Mouse (Mus musculus) layer of hippocampus, postnatal 10 days (tissue): ENCODE results near the gene Creg1. TPM values are rescaled to one million over a fixed set of nuclear protein-coding genes. Genes with fewer than 3 reads are reported as not detected.

Experiments
- DNase-seq, 2 experiments: peaks; one replicate each; pipeline ENCODE4 v3.0.0; 2021; ENCODE audit warnings: low spot score in 2 of 2
- long read RNA-seq: library from polyadenylated mRNA; stranded (forward); transcript quantifications from one replicate; pipeline ENCODE4 v2.0.0, GENCODE M21; 2023
- total RNA-seq, 2 experiments: library from RNA; stranded (reverse); gene quantifications; 2 replicates each; pipeline ENCODE4 v1.2.3; 2021

The Creg1 gene
- total RNA-seq = 10 to 100 TPM; 18.7 to 23.7 TPM
- long read RNA-seq, transcript Creg1-202 (4 exons, 2,163 nt) = major isoform, 34 of 39 reads
- long read RNA-seq, partial matches to known transcripts = 0 of 39 reads
- long read RNA-seq, other reads (novel, unspliced or antisense) = 5 of 39 reads

DNA sequence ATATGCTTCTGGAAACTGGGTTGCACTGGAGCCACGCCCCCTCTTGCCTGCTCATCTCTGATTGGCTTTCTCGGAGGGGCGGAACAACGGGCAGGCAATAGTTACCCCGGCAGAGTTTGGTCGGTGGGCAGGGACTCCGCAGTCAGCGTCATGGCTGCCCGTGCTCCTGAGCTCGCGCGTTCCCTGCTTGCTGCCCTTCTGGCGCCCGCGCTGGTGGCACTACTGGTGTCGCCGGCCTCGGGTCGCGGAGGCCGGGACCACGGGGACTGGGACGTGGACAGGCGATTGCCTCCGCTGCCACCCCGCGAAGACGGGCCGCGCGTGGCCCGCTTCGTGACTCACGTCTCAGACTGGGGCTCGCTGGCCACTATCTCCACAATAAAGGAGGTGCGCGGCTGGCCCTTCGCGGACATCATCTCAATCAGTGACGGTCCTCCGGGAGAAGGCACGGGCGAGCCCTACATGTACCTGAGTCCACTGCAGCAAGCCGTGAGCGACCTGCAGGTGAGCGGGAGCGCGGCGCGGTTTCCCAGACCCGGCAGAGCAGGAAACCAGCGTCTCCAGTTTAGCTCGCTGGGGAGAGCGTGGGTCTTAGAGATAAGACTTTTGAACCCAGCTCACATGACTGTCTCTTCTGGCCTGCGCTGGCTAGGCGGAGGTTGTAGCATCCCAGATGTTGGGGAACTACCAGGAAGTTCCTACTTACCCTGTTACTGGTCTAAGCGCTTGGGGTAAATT, at the start of gene Creg1:
Gene Creg1 (plus strand): TSS at position 112 of the 738 bp plus-strand sequence.
- DNase-seq = peak; percentile 87 to 92

DNA sequence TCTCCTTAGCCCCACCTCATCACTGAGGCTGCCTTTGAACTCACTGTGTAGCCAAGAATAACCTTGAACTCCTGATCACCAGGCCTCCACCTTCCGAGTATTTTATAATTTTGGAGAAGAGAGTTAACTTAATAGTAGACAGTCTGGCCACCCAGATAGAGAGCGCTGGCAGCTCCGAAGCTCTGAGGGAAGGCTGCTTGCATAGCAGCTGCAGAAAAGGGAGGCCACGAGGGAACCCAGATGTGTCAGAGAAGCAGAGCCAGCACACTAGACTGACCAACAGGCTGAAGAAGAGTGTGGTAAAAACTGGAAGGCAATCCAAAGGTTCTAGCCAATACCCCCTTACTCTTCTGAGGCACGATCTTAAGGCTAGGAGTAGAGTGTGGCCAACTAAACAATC, 49.7 kb upstream of the Creg1 start:
- DNase-seq = no peak

DNA sequence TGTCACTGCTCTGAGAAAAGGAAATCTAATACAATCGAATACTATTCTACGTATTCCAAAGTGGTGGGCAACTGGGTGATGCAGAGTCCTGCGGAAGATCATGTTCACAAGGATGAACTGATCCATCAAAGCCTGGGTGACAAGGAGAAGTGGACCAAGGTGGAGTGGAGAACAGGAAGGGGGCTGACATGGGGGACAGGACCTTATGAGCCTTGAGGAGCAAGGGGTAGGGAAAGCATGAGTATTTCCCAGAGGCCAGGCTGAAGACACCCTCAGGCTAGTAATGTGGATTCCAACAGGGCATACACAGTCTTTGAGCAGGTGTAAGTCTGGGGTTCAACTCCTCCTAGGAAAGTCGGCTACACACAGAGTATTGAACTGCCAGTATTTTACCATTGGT, 47.1 kb upstream of the Creg1 start:
- DNase-seq = no peak

DNA sequence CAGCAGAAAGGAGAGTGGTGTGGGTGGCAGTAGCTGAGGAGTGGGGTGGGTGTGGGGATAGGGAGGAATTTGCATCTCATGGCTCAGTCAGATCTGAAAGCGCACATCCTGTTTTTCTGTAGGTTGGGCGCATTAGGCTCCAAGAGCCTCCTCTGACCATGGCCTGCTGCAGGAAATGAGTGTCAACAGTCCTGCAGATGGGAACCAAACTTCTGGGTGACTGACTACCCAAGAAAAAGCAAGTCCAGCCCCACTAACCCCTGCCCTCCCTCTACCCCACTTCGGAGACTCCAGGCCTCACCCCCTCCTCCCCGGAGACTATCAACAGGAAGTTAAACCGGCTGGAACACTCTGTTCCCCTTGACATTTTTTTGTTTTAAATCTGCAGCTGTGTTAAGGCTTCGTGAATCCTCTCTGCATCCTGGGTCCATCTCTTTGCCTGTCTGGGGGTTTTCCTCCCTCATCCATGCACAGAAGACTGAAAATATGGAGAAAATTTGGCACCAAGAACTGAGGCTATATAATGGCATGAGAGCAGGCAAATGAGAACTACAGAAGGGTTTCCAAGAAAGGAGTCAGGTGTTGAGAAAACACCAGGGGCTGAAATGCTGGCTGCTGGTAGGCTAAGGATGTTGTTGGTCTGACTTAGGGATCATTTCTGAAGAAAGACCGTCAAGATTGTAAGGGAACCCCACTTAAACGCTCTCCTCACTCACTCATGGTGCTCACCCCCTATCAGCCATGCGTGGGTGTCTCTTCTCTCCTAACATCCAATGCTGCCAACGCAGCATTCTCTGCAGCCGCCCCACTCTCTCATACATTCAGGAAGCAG, 45.6 kb upstream of the Creg1 start:
- DNase-seq = no peak

DNA sequence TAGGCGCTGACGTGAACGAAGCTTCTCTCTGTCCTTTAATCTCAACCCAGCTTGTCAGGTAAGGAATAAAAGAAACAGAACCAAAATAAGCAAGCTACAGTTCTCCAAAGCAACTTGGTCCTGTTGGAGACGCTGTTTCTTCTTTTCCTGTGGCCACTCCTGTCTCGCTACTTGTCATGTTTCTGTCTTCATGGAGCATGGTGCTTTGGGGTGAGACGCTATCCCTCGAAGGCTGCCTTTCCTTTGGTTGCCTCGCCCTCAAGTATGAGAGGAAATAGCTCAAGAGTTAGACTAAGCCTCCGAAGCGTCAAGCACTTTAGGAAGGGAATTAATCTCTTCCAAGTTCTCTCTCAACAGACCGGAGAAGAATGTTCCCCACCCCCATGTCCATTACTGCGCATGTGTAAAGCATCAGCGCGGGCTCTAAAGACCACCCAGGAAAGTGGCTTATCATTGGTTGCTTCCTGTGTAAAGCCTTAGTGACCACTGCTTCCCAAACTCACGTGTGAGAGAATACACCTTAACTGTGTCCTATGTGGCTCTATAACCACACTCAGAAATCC, 44.9 kb upstream of the Creg1 start:
- no peak for DNase-seq

DNA sequence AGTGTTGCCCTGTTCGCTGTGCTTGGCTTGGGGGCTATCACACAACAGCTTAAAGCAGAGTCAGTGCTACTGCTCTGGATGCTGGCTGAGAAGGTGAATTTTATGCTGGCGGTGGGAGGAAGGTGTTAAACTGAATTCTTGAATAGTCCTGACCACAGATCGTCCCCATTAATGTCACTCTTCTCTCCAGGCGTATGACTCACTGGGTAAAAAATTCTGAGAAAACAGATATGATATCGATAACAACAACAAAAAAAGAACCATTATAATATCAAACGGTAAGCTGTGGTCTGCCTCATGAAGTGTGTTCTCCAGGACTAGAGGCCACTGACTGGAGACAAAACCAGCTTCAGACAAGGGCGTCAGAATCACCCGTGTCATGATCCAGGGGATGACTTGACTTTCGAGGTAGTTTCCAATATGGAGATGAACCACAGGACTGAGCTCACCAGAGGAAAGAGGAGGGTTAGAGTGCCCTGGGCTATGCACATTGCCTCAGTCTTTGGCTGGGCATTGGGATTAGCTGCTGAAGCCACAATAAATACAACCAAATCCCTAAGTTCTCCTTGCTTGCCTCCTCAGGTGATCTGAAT, 40.9 kb upstream of the Creg1 start:
- no peak for DNase-seq

DNA sequence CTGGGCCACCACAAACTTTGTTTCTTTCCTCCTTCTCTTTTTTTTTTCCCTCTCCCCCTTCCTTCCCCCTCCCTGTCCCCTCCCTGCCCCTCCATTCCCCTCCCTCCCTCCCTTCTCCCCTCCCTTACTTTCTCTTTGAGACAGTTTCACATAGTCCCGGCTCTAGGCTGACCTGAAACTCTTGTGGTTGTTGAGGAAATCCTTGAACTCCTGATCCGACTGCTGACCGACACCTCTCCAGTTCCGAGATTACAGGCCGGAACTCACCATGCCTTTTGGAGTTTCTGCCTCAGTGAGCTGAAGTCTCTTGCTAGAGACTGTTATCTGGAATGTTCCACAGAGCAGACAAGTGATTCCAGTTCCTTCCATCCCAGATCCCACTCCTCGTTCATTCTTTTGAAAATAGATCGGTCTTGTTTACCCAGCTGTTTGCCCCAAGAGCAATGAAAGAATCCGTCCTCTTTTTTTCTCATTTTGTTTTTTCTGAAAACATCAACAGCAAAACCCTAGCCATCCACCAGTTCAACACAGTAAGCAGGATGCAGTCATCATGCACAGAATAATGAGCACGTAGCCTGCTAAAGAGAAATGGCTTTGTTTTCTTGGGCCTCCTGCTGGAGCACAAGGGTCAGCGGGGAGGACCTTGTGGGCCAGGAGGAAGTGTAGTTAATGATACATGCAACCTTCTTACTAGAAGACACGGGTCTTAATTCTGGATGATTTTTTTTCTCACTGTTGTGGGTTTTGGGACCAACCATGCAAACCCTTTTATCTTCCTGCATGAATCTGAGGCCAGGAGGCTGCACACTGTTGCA, 39.1 kb upstream of the Creg1 start:
- DNase-seq = no peak

DNA sequence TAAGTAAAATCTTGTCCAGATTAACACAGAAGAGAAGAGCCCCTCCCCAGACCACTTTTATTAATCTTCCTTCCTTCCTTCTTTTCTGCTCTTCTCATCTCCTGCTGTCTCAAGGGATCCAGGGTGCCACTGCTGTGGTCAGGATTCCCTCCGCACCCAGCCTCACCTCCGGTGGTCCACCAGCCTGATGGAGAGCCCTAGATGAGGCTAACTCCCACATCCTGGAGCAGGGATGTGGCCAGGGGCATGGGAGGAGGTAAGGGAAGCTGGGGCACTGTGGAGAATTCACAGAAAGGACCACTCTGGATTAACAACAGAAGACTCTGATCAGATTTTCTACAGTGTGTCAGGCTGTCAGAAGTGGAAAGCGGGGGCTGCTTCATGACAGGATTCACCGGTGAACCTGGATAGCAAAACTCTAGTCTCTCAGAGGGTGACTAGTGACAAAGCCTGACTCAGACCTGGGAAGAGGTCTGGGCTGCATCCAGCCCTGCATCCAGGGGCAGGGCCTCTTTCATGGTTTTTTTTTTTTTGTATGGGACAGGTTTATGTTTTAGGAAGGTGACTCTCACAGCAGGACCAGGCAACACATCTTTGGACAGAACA, 38.4 kb upstream of the Creg1 start:
- DNase-seq = no peak

DNA sequence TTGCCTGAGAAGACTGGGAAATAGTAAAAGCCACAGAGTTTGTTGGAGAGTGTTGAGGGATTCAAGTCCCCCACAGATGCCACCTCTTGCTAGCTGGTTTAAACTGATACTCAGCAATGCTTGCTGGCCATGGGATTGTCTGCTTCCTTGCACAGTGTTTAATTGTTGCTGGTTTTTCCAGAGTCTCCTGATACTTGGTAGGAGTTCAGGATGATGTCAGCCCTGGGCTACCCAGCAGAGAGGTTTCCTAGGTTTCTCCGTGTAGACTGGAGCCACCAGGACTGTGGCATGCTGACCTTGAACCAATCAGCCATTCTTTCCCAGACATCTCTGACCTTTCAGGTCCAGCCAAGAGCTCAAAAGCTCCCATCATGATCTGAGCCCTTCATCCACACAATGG, 36.6 kb upstream of the Creg1 start:
- DNase-seq = no peak

DNA sequence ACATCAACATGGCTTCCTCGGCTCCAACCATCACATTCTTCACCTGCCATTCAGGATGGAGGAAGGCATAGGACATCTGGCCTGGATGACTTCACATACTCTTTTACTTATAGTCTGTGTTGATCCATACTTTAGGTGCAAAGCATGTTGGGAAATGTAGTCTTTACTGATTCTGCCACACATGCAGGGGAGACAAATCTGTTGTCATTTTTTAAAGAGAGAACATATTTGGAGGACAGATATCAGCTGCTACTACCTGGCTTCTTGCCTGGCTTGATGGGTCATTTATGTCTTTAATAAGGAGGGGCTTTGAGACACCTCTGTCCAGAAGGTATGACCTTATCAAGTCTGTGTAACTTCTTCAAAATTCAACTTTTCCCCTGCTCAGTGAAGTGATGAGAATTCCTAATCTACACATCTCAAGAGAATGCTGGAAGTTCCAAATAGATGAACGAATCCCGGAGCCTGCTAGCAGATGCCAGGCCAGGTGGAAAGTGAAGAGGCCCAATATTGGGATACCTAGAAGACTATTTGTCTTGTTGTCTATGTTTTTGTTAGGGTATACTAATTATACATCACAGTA, 35.4 kb upstream of the Creg1 start:
- no peak for DNase-seq

DNA sequence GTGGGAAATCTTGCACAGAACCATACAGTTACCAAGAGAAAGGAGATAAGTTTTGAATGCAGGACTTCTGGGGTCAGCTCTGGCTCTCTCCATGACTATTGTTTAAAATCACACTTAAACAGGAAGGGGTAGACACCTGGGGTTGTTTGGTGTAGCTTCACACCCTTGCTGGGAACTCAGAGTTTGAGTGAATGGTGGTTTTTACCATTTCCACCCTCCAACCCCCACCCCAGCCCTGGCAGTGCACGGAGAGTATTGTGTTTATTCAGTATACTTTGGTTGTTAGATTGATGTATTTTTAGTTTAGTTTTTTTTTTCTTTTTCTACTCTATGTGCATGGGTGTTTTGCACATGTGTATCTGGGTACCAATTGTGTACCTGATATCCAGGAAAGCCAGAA, 33.4 kb upstream of the Creg1 start:
- DNase-seq = no peak

DNA sequence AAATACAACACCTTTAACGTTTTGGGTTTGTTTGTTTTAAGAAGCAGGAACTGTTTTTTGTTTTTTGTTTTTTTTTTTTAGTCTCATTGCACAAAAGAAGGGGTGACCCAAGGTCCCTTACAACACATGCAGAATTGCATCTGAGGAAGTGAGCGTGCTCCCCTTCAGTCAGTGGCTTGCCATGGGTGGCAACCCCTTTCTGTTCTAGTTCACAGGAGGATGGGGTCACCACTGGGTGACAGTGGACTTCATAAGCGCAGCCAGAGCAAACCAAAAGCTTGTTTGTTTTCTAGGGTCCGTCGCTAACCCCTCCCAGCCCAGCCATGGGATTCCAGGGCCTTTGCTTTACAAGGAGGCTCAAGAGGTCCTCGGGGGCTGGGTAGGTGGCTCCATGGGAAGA, 32.0 kb upstream of the Creg1 start:
- no peak for DNase-seq

DNA sequence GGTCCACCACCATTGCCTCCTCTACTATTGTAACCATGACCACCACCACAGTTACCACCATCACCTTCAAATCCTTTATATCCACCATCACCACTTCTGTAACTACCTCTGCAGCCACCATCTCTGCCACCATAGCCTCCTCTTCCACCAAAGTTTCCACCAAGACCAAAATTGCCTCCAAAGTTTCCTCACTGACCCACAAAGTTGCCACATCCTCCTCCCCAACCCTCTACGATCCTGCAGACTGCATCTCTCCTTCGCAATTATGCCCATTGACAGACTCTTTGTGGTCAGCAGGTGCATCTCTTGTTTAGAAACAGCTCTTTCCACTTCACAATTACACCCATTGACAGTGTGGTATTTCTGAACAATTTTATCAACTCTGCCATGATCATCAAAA, 28.7 kb upstream of the Creg1 start:
- no peak for DNase-seq

DNA sequence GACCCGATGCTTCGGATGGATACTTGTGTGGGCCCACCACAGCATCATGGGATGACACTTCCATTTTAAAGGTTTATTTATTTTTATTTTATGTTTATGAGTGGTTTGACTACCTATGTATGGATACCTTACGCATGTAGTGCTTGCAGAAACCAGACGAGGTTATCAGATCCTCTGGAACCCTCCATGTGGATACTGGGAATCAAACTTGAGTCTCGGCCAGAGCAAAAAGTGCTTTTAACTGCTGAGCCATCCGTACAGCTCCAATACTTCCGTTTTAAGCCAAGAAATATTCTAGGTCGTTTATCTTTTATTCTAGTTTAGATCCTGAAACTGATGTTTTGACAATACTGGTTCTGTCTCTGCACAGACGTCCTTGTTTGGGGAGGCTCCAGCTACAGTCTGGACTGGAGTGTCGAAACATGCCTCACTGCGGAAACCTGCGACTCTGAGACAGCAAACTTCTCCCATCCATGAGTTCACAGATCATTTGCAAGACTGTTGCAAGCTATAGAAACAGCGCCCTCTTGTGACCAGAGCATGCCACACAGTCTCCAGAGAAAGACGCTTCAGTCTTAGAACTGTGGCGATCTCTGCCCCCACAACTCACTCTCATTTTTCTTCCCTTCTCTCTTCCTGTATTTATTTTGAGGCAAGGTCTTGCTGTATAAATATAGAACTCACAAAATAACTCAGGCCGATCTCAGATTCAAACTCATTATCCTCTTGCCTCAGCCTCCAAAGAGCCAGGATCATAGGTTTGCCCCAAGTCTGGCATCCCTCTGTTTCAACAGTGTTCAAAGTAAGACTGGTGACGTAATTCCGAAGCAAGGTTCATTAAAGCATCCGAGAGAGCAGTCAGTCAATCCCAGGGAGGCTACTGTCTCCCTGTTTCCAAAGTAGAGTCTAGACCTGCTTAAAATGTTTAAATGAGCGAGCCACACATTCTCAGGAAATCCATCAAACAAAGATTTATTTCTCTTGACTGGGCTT, 27.4 kb upstream of the Creg1 start:
- peak; percentile 90 to 91 for DNase-seq

DNA sequence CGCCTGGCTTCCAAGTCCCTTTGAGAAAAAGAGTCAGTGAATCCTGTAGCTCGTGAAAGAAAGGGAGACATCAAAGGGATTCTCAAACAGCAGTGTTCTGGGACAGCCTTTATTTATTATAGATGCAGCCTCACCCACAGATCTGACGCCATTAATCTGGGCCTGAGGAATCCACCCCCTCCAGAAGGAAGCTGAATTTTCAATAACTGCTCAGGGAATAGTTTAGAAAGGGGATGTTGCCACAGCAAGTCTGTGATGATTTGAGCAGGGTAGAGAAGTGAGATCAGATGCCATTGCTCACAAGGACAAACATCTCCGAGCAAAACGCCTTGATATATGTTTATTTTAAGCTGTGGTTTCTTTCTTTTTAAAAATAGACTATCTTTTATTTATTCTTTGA, 26.1 kb upstream of the Creg1 start:
- no peak for DNase-seq

DNA sequence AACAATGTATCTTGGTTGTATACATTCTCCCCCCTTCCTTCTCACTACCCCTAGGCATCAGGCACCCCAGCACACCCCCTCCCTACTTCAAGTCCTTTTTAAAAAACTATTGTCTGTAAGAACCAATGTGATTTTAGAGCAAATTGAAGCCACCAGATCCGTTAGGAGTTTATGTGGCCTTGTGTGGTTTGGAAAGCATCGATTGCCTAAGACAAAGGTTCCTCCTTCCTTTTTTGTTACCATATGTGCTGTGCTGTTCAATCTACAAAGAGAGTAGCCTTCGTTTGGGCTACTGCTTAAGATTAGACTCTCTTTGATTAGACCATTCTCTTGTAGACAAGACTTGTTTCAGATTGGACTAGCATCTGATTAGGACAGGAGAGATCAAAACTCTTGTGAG, 25.7 kb upstream of the Creg1 start:
- DNase-seq = no peak

DNA sequence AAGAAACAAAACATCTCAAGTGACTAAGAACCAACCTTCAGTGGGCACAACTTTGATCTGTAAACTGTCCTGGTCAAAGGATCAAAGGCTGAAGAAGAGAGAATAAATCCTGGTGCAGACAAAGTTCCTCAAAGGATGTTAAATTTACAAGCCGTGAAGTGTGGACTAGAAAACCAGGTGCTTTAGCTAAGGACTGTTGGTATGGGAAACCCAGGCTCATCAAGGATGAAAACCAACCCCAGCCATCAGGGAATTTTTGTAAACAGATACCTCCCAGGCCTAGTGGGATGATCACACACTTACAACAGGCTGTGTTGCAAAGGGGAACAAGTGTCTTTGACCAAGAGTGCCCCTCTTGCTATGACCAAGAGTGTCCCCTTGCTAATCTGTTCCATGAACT, 24.6 kb upstream of the Creg1 start:
- no peak for DNase-seq

DNA sequence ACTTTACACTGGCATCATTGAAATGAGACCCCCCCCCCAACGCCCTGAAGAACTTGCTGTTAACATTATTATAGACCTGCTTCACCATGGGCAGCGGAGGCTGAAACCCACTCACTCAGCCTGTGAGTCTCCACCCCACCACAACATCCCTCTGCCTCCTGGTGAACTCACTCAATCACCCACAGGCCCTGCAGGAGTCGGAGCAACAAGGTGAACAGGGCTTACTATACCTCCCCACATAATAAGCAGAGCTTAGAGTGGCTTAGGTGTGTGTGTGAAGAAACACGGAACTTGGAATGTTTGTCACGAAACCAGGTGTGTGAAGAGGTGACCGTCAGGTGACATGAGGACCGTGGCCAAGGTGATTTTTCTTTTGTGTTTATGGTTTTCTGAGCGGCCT, 21.6 kb upstream of the Creg1 start:
- DNase-seq = no peak

DNA sequence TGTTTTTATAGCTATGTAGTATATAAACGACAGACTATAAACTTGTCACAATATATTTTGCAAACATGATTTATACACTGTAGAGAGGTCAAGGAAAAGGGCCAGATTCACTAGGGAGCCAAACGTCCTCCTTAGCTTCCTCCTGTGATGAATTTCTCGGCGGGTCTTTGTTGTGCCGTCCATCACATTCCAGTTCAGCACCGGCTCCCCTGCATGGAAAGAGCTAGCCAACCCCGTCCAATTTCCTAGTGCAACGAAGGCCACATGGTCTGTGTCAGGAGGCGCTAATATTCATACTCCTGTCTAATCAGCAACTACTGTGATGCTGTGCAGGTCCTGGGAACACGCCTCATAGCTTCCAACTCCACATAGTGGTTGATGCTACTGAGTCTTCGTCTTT, 15.5 kb upstream of the Creg1 start:
- no peak for DNase-seq
